Mouse (Mus musculus) adrenal gland, postnatal 25 days (tissue): ENCODE results near the gene Slc35a2. TPM values are rescaled to one million over a fixed set of nuclear protein-coding genes. Genes with fewer than 3 reads are reported as not detected.
"Not testable (repeated sequence)": the region's sequence is repeated elsewhere in the genome, so short reads cannot be mapped to it uniquely, and the experiment has no call there.

Source experiments
- DNase-seq: peaks from one replicate; pipeline ENCODE4 v3.0.0; 2021; ENCODE audit warnings: mixed read lengths
- total RNA-seq: library from RNA; stranded (reverse); gene quantifications from 2 replicates; pipeline ENCODE4 v1.2.3, GENCODE M21; 2021

Gene Slc35a2
- total RNA-seq, 1 experiment from 2014 or later: 43.1 TPM

DNA sequence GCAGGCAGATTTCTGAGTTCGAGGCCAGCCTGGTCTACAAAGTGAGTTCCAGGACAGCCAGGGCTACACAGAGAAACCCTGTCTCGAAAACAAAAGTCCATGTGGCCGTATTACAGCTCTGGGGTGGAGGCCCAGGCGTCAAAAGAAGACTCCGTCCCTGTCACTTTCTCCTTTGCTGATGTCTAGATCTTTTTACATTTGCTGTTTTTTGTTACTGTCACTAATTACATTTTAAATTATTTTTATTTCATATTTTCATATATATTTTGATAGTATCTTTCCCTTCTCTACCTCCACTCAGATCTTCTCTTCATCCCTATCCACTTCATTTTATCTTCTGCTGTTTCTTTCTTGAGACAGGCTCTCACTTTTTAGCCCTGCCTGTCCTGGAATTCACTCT is 23.9 kb downstream of the Slc35a2 start, which contains the start of gene Gm10491:
Gene Gm10491, minus strand, starts transcription at position 101 of the 400 bp plus-strand sequence.
- no peak for DNase-seq

DNA sequence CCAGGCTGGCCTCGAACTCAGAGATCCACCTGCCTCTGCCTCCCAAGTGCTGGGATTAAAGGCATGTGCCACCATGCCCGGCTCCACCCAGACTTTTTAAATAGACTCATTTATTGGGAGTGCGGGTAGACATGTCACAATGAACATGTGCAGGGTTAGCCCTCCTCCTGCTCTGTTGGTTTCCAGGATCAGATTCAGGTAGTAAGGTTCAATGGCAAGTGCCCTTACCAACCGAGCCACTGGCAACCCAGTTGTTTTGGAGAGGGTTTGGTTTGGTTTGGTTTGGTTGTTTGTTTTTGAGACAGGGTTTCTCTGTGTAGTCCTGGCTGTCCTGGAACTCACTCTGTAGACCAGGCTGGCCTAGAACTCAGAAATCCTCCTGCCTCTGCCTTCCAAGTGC is 25.4 kb downstream of the Slc35a2 start, which contains the start of gene Gm10490:
Gene Gm10490, plus strand, starts transcription at position 301 of the 400 bp plus-strand sequence.
- DNase-seq: not testable (repeated sequence)

DNA sequence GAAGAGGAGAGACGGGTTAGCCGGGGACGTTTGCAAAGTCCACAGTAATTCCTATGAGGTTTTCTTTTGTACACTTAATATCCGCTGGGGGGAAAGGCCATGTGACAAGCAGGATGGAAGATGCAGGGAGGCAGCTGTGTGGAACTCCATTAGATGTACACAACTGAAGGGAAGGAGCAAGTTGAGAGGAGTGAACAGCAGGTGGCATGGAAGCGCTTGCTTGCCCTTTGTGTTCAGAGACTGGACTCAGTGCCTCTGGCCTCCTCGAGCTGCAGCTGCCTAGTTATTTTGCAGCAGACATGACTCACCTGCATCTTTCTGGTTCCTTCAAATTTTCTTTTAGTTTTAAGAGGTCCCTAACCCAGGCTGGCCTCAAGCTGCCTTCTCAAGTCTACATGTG is 26.6 kb downstream of the Slc35a2 start:
- DNase-seq: no peak

DNA sequence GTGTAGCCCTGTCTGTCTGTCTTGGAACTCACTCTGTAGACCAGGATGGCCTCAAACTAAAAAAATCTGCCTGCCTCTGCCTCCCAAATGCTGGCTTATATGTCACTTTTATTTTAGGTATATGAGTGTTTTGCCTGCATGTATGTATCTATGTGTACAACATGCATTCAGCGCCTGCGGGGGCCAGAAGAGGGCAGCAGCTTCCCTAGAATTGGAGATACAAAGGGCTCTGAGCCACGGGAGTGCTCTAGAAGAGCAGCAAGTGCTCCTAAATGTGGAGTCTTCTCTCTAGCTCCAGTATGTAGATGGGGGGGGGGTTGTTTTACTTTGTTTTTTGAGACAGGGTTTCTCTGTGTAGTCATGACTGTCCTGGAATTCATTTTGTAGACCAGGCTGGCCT is 31.8 kb downstream of the Slc35a2 start:
- DNase-seq: not testable (repeated sequence)

DNA sequence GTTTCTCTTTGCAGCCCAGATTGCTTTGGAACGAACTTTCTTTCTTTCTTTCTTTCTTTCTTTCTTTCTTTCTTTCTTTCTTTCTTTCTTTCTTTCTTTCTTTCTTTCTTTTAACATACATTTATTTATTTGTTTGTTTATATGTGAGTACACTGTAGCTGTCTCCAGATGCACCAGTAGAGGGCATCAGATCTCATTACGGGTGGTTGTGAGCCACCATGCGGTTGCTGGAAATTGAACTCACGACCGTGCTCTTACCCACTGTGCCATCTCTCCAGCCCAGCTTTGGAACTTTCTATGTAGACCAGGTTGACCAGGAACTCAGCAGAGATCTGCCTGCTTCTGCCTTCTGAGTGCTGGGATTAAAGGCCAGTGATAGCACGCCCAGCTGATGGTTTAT is 34.1 kb downstream of the Slc35a2 start:
- DNase-seq: not testable (repeated sequence)

DNA sequence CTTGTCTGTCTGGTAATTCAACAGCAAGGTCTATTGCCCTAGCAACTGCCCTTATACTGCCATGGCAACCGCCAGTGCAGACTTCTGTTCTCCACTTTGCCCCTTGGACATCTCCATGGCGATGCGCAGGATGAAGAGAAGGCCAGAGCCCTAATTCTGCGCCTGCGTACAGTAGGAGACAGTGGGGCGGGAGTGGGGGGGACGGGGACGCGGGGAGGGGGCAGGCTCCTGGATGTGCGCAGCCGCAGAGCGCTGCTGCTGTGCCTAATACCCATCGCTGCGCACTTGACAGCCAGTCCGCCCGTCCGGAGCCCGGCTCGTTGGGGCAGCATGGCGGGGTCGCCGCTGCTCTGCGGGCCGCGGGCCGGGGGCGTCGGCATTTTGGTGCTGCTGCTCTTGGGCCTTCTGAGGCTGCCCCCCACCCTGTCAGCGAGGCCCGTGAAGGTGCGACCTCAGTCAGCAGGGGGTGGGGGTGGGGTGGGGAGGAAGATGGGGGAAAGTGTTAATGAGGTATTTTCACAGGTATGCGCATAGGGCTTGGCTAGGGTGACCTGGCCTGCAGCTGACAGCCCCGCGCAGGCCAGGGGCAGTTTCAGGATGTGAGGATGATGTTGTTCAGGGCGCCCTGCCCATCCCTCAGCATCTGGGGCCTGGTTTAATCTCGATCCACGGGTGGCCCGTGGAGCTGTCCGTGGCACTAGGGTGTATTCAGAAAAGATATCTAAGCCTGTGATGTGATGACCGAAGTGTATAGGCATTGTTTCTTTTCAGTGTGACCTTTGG is 36.0 kb downstream of the Slc35a2 start, which contains the start of gene Pcsk1n:
Gene Pcsk1n, plus strand, starts transcription at position 222 of the 783 bp plus-strand sequence.
- no peak for DNase-seq

DNA sequence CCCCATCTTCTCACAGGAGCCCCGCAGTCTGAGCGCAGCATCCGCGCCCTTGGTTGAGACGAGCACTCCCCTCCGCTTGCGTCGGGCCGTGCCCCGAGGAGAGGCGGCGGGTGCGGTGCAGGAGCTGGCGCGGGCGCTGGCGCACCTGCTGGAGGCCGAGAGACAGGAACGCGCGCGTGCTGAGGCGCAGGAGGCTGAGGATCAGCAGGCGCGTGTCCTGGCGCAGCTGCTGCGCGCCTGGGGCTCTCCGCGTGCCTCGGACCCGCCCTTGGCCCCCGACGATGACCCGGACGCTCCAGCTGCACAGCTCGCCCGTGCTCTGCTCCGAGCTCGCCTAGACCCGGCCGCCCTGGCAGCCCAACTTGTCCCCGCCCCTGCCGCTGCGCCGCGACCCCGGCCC is 38.2 kb downstream of the Slc35a2 start:
- DNase-seq: no peak

DNA sequence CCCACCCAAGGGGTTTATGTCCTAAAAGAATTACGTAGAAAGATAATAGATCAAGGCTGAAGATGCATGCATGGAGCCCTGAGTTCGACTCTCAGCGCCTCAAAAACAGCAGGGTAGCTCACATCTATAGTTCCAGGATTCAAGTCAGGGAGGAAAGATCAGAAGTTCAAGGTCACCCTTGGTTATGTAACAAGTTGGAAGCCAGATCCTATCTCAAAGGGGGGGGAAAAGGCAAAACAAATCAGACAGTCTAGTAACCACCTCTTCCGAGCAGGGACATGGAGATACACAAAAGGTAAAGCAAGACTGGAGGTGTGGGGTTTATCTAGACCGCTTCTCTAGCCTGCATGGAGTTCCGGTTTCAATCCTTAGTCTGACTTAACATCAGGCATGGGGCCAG is 42.4 kb downstream of the Slc35a2 start:
- DNase-seq: no peak

DNA sequence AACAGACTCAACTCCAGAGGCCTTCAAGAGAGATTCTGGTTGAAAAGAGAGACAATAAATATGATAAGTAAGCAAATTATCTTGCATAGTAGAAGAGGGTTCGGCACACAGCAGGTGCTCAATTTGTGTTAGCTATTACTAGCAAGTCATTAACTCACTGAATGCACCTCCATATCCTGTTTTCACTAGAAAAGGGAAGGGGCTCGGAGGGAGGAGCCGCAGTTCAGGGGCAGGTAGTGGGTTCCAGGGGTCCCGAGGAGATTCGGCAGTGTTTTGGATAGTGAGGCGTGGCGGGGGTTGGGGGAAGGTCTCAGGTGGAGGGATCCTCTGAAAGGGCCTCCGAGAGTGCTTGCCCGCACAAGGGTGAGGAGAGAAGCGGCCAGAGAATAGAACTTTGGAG is 43.3 kb downstream of the Slc35a2 start:
- no peak for DNase-seq

DNA sequence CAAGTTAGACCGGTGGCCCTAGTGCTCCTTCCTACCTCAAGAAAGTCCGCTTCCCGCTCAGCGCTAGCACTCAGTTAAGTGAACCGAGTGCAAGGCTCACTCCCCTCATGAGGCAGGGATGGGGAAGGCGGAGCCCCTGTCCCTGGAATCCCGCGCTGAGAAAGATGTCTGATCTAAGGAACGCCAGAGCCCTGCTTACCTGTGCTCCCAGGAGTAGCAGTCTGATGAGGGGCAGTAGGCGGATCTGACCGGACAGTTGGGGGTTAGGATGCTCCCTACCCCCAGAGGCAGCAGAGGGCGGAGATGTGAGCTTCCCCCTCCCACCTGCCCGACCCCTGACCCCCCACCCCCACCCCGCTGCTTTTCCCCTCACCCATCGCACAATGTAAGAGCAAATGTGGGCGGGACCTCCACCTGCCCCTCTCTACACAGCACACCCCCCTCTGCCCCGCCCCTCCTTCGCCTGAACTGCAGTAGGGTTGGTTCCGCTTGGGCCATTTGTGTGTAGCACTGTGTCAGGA is 44.5 kb downstream of the Slc35a2 start, which contains the start of gene Eras:
Gene Eras, minus strand, starts transcription at position 338 of the 521 bp plus-strand sequence.
- DNase-seq: no peak

DNA sequence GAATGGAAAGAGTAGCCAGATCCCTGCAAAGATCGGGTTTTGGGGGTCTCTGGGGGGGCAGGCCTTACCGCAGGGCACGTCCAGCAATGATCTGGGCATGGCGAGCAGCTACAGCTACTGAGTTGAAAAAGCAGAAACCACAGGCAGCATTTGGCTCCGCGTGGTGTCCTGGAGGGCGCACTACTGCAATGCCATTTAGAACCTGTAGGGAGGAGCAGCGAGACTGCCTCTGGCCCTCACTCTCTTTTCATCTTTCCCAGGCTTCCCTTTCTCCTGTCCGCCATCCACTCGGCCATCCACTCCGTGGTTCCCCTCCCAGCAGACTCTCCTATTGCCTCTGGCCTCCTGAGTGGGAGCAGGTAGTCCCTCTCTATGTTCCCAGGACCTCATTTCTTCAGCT is 53.0 kb downstream of the Slc35a2 start:
- no peak for DNase-seq

DNA sequence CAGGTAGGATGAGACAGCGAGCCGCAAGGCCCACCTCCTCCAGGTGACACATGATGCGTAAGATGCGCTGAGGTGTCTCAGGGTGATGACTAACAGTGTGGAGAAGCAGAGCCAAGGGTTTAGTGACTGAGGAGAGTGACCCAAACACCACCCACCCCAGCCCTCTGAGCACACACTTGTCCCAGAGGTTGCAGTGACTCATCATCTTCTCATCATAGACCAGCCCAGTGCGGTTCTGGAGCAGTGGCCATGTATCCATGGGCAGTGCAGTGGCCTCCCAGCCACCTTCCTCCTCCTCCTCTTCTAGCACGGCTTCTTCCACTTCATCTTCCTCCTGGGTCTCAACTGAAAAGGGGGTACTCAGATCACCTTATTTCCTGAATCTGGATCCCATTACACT is 53.8 kb downstream of the Slc35a2 start:
- DNase-seq: no peak

Other genes starting within 250 kb of the Slc35a2 start
- gene Syp, start 245.6 kb upstream of the Slc35a2 start, total RNA-seq: 28.5 and 34.6 TPM in 2 replicates
- 17.9 and 20.0 TPM in 2 replicates for gene Prickle3, start 226.8 kb upstream of the Slc35a2 start, total RNA-seq
- 62.4 and 70.9 TPM in 2 replicates for gene Plp2, start 212.6 kb upstream of the Slc35a2 start, total RNA-seq
- 0.52 and 0.86 TPM in 2 replicates for gene Magix, start 202.8 kb upstream of the Slc35a2 start, total RNA-seq
- gene Gpkow, start 186.9 kb upstream of the Slc35a2 start, total RNA-seq: 50.4 and 54.9 TPM in 2 replicates
- gene Wdr45, start 169.7 kb upstream of the Slc35a2 start, total RNA-seq: 79.0 and 80.8 TPM in 2 replicates
- gene Gm45208, start 161.8 kb upstream of the Slc35a2 start, total RNA-seq: not detected in 2 replicates
- 8.4 and 11.0 TPM in 2 replicates for gene Praf2, start 155.6 kb upstream of the Slc35a2 start, total RNA-seq
- 4.4 and 6.0 TPM in 2 replicates for gene Ccdc120, start 133.1 kb upstream of the Slc35a2 start, total RNA-seq
- gene Tfe3, start 121.5 kb upstream of the Slc35a2 start, total RNA-seq: 40.7 and 45.0 TPM in 2 replicates
- 61.2 and 64.9 TPM in 2 replicates for gene Gripap1, start 94.3 kb upstream of the Slc35a2 start, total RNA-seq
- gene Kcnd1, start 61.7 kb upstream of the Slc35a2 start, total RNA-seq: 1.0 and 1.2 TPM in 2 replicates
- 74.6 and 83.3 TPM in 2 replicates for gene Otud5, start 42.7 kb upstream of the Slc35a2 start, total RNA-seq
- 11.1 and 12.3 TPM in 2 replicates for gene Pim2, start 5.8 kb upstream of the Slc35a2 start, total RNA-seq
- 118 and 127 TPM in 2 replicates for gene Pqbp1, start 15.2 kb downstream of the Slc35a2 start, total RNA-seq
- 114 and 134 TPM in 2 replicates for gene Timm17b, start 15.3 kb downstream of the Slc35a2 start, total RNA-seq
- gene Gm10491, start 23.8 kb downstream of the Slc35a2 start, total RNA-seq: not detected in 2 replicates
- gene Gm10490, start 25.5 kb downstream of the Slc35a2 start, total RNA-seq: 1.9 TPM in 1 of 2 replicates, not detected in the other
- gene Pcsk1n, start 35.8 kb downstream of the Slc35a2 start, total RNA-seq: 39.1 and 47.5 TPM in 2 replicates
- not detected in 2 replicates for gene Eras, start 44.6 kb downstream of the Slc35a2 start, total RNA-seq
- 17.9 and 26.7 TPM in 2 replicates for gene Hdac6, start 63.9 kb downstream of the Slc35a2 start, total RNA-seq
- not detected in 2 replicates for gene Gata1, start 94.0 kb downstream of the Slc35a2 start, total RNA-seq
- not detected in 2 replicates for gene Glod5, start 134.5 kb downstream of the Slc35a2 start, total RNA-seq
- 14.7 and 17.7 TPM in 2 replicates for gene Suv39h1, start 190.7 kb downstream of the Slc35a2 start, total RNA-seq
- gene Was, start 206.5 kb downstream of the Slc35a2 start, total RNA-seq: 0.71 and 1.2 TPM in 2 replicates
- 71.8 and 74.9 TPM in 2 replicates for gene Wdr13, start 248.9 kb downstream of the Slc35a2 start, total RNA-seq